Comparison of ENCODE assay signal across 9 mouse cellular contexts in the genomic region with DNA sequence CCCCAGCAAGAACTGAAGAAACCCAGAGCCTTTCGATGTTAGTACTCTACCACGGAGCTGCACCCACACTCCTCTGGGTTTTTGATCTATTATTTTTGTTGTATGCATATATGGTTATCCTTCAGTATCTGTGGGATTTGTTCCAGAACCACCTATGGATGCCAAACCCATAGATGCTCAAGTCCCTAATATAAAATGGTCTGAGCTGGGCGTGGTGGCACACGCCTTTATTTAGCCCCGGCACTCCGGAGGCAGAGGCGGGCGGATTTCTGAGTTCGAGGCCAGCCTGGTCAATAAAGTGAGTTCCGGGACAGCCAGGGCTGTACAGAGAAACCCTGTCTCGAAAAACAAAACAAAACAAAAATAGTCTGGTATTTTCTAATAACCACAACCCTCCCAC. TPM values are rescaled to one million over a fixed set of nuclear protein-coding genes. Genes with fewer than 3 reads are reported as not detected.
DNase-seq lines count a peak whose midpoint lies in the region; ATAC-seq and TF ChIP-seq lines count a peak whose summit lies in the region.
"Had no signal": no experiment of that assay in that cellular context is flagged by ENCODE, and none has a peak within 500 bp of the region (broad histone marks: within the 10 kb centered on the region; RNA-seq: fewer than 3 reads in every experiment).

No protein-coding gene starts in this region.

- no peak for TF ChIP-seq EP300 in CH12.LX (IDR thresholded peaks at IDR 0.05; ENCODE audit: low read length)
- no peak for TF ChIP-seq EP300 in heart, postnatal 0 days (IDR thresholded peaks at IDR 0.05; ENCODE audit: low read depth)

- peaks cover 64% of the 10 kb centered on the region for H3K4me1 ChIP-seq in erythroblast, embryonic 14.5 days (ENCODE audit: control insufficient read depth)
- peaks cover 9 to 42% of the 10 kb centered on the region in 2 experiments for H3K4me1 ChIP-seq in CH12.LX (ENCODE audit: control insufficient read depth in 1 of 2, insufficient read depth in 2 of 2)
- peaks cover 15% of the 10 kb centered on the region for H3K4me1 ChIP-seq in heart, postnatal 0 days (ENCODE audit: control insufficient read depth, insufficient read depth)
- peaks cover 20% of the 10 kb centered on the region for H3K4me1 ChIP-seq in liver, embryonic 16.5 days (ENCODE audit: control insufficient read depth, low read depth, low read length)

- peak overlapping the region; percentile 97 for H3K4me3 ChIP-seq in erythroblast, embryonic 14.5 days (replicated peaks)
- peak overlapping the region; percentile 39 to 54 (median 43) for H3K4me3 ChIP-seq in CH12.LX (replicated peaks in 1 of 3; ENCODE audit: low read depth in 2 of 3, low read length in 2 of 3, poor library complexity in 1 of 3)
- peak overlapping the region; percentile 79 for H3K4me3 ChIP-seq in heart, postnatal 0 days (ENCODE audit: low read depth, low read length)
- H3K4me3 ChIP-seq in liver, embryonic 16.5 days (ENCODE audit: low read depth, low read length), result peak overlapping the region; percentile 98

- no peaks in the 10 kb centered on the region for H3K9me3 ChIP-seq in erythroblast, embryonic 14.5 days (ENCODE audit: control insufficient read depth, low read length)
- no peaks in the 10 kb centered on the region for H3K9me3 ChIP-seq in CH12.LX (replicated peaks; ENCODE audit: low read length)
- H3K9me3 ChIP-seq in heart, postnatal 0 days (replicated peaks; ENCODE audit: control insufficient read depth, low read length), result no peaks in the 10 kb centered on the region
- H3K9me3 ChIP-seq in liver, embryonic 16.5 days (replicated peaks; ENCODE audit: control insufficient read depth, low read length), result no peaks in the 10 kb centered on the region

- no peak for TF ChIP-seq CTCF in CH12.LX (conservative IDR thresholded peaks at IDR 0.05 in 1 of 2, IDR thresholded peaks at IDR 0.05 in 1 of 2; ENCODE audit: low read depth in 2 of 2, low read length in 2 of 2)
- no peak for TF ChIP-seq CTCF in heart, postnatal 0 days (IDR thresholded peaks at IDR 0.05; ENCODE audit: low read depth)

- TF ChIP-seq POLR2A in CH12.LX (IDR thresholded peaks at IDR 0.05; ENCODE audit: low read depth, low read length), result no peak

- peak overlapping the region; percentile 92 for H3K9ac ChIP-seq in CH12.LX (ENCODE audit: insufficient read depth, low read depth)
- peak overlapping the region; percentile 47; the same call in 1 of the 2 replicates for H3K9ac ChIP-seq in heart, postnatal 0 days (replicated peaks; ENCODE audit: low read depth, low read length)
- H3K9ac ChIP-seq in liver, embryonic 16.5 days (ENCODE audit: low read depth, low read length), result peak overlapping the region; percentile 63

- 47% methylated on average over 11 of the region's 11 CpGs for WGBS in heart, postnatal 0 days
- WGBS in liver, embryonic 16.5 days (ENCODE audit: insufficient replicate concordance), result 31% methylated on average over 11 of the region's 11 CpGs

- peaks cover 23% of the 10 kb centered on the region for H3K79me2 ChIP-seq in CH12.LX (replicated peaks; ENCODE audit: control insufficient read depth, extremely low read depth, insufficient read depth, poor library complexity, severe bottlenecking)

- peaks cover 85% of the 10 kb centered on the region for H3K36me3 ChIP-seq in erythroblast, embryonic 14.5 days (ENCODE audit: control insufficient read depth)
- peaks cover 49 to 58% of the 10 kb centered on the region in 2 experiments for H3K36me3 ChIP-seq in CH12.LX (replicated peaks in 1 of 2; ENCODE audit: control insufficient read depth in 1 of 2, insufficient read depth in 1 of 2, low read length in 1 of 2)
- peaks cover 49% of the 10 kb centered on the region for H3K36me3 ChIP-seq in heart, postnatal 0 days (replicated peaks; ENCODE audit: control insufficient read depth, insufficient read depth, low read length)
- peaks cover 48% of the 10 kb centered on the region for H3K36me3 ChIP-seq in liver, embryonic 16.5 days (ENCODE audit: control insufficient read depth, insufficient read depth)

- no peak for TF ChIP-seq RAD21 in CH12.LX (IDR thresholded peaks at IDR 0.05; ENCODE audit: low read depth, low read length)

- ATAC-seq in erythroblast, adult 5-6 weeks (replicated peaks; ENCODE audit: low FRiP score, poor library complexity, severe bottlenecking), result no peak
- no peak for ATAC-seq in heart, postnatal 0 days (ENCODE audit: insufficient read depth, low read depth)
- no peak for ATAC-seq in liver, embryonic 16.5 days (ENCODE audit: low read depth)

- in situ Hi-C loops in CH12.LX (cut with MboI; ENCODE audit: low pct_ligation_motif_present, low pct_unique_long_range_greater_than_20kb, low sequenced_read_pairs), result no loop called here

- dilution Hi-C loops in CH12.LX (cut with MboI; ENCODE audit: extremely low pct_ligation_motif_present, extremely low pct_unique_long_range_greater_than_20kb, low sequenced_read_pairs), result no loop called here

- peak overlapping the region; percentile 57; the same call in 1 of the 2 replicates for H3K27ac ChIP-seq in CH12.LX (ENCODE audit: insufficient read depth, low read depth)
- H3K27ac ChIP-seq in heart, postnatal 0 days (ENCODE audit: low read depth), result peak overlapping the region; percentile 79
- peak overlapping the region; percentile 71 for H3K27ac ChIP-seq in liver, embryonic 16.5 days (ENCODE audit: low read length)

- H3K4me2 ChIP-seq in CH12.LX (ENCODE audit: insufficient read depth, low read depth, poor library complexity, severe bottlenecking), result peak overlapping the region; percentile 80
- H3K4me2 ChIP-seq in heart, postnatal 0 days (ENCODE audit: low read depth, low read length), result peak overlapping the region; percentile 61
- peak overlapping the region; percentile 84 for H3K4me2 ChIP-seq in liver, embryonic 16.5 days (ENCODE audit: low read depth, low read length)

- no peaks in the 10 kb centered on the region for H3K27me3 ChIP-seq in erythroblast, embryonic 14.5 days (ENCODE audit: control insufficient read depth)
- H3K27me3 ChIP-seq in CH12.LX (replicated peaks), result no peaks in the 10 kb centered on the region
- H3K27me3 ChIP-seq in heart, postnatal 0 days (ENCODE audit: control insufficient read depth, insufficient read depth, low read length), result no peaks in the 10 kb centered on the region
- H3K27me3 ChIP-seq in liver, embryonic 16.5 days (ENCODE audit: control insufficient read depth, insufficient read depth, low read depth, low read length), result no peaks in the 10 kb centered on the region

- DNase-seq in CH12.LX (ENCODE audit: extremely low read depth), result no peak
- DNase-seq in heart, postnatal 0 days (ENCODE audit: low spot score), result no peak
- no peak for DNase-seq in frontal cortex, postnatal 36 days (ENCODE audit: low spot score in 2 of 2)
- no peak for DNase-seq in spleen, postnatal 4 days (ENCODE audit: low spot score in 2 of 2)
- DNase-seq in cerebellum, postnatal 25 days, result no peak

RNA-seq across cellular contexts. Expression of gene Rpsa, which starts 0.6 kb away (rescaled TPM):
- polyA plus RNA-seq in erythroblast, embryonic 14.5 days (2012), result 245 and 656 TPM in 2 replicates
- 532 and 535 TPM in 2 replicates for total RNA-seq in erythroblast, adult 5-6 weeks (2015; ENCODE audit: low replicate concordance)
- 872 and 875 TPM in 2 replicates for total RNA-seq in erythroblast, adult 5-6 weeks (2017; ENCODE audit: low replicate concordance)
- 3,568 and 3,991 TPM in 2 replicates for total RNA-seq in CH12.LX (2012; rRNA removed)
- 4,012 and 4,053 TPM in 2 replicates for total RNA-seq in CH12.LX (2014; rRNA removed)
- polyA plus RNA-seq in CH12.LX (2012; ENCODE audit: insufficient read length, low read depth), result 3,250 and 3,563 TPM in 2 replicates
- total RNA-seq in heart, postnatal 0 days (2014; rRNA removed; ENCODE audit: low replicate concordance), result 1,454 and 1,728 TPM in 2 replicates
- 572 and 602 TPM in 2 replicates for polyA plus RNA-seq in heart, postnatal 0 days (2015; fragmentation: Nextera tagmentation; extraction: Ambion mirVana)
- polyA plus RNA-seq in liver, embryonic 16.5 days (2015; fragmentation: Nextera tagmentation; extraction: Ambion mirVana), result 727 and 769 TPM in 2 replicates

RNA-seq across cellular contexts. Expression of gene Slc25a38, which starts 16.7 kb away (rescaled TPM):
- 22.5 and 36.0 TPM in 2 replicates for polyA plus RNA-seq in erythroblast, embryonic 14.5 days (2012)
- total RNA-seq in erythroblast, adult 5-6 weeks (2015; ENCODE audit: low replicate concordance), result 79.7 and 177 TPM in 2 replicates
- total RNA-seq in erythroblast, adult 5-6 weeks (2017; ENCODE audit: low replicate concordance), result 230 and 266 TPM in 2 replicates
- total RNA-seq in CH12.LX (2012; rRNA removed) (20.3 and 25.3 TPM in 2 replicates), CH12.LX (2014; rRNA removed) (22.3 and 24.3 TPM in 2 replicates)
- polyA plus RNA-seq in CH12.LX (2012; ENCODE audit: insufficient read length, low read depth), result 24.4 and 26.1 TPM in 2 replicates
- total RNA-seq in heart, postnatal 0 days (2014; rRNA removed; ENCODE audit: low replicate concordance), result 16.8 and 24.5 TPM in 2 replicates
- 11.3 and 13.4 TPM in 2 replicates for polyA plus RNA-seq in heart, postnatal 0 days (2015; fragmentation: Nextera tagmentation; extraction: Ambion mirVana)
- 113 and 118 TPM in 2 replicates for polyA plus RNA-seq in liver, embryonic 16.5 days (2015; fragmentation: Nextera tagmentation; extraction: Ambion mirVana)

RNA-seq across cellular contexts. Expression of gene Mobp, which starts 22.6 kb away (rescaled TPM):
- polyA plus RNA-seq in erythroblast, embryonic 14.5 days (2012), result 0.03 TPM in 1 of 2 replicates, not detected in the other
- total RNA-seq in erythroblast, adult 5-6 weeks (2015; ENCODE audit: low replicate concordance), result not detected in 2 replicates
- not detected in 2 replicates for total RNA-seq in erythroblast, adult 5-6 weeks (2017; ENCODE audit: low replicate concordance)
- not detected in 2 replicates for total RNA-seq in CH12.LX (2012; rRNA removed)
- not detected in 2 replicates for total RNA-seq in CH12.LX (2014; rRNA removed)
- 0.17 TPM in 1 of 2 replicates, not detected in the other for polyA plus RNA-seq in CH12.LX (2012; ENCODE audit: insufficient read length, low read depth)
- not detected in 2 replicates for total RNA-seq in heart, postnatal 0 days (2014; rRNA removed; ENCODE audit: low replicate concordance)
- 0.04 and 0.07 TPM in 2 replicates for polyA plus RNA-seq in heart, postnatal 0 days (2015; fragmentation: Nextera tagmentation; extraction: Ambion mirVana)
- polyA plus RNA-seq in liver, embryonic 16.5 days (2015; fragmentation: Nextera tagmentation; extraction: Ambion mirVana), result not detected in 2 replicates
- polyA plus RNA-seq: large intestine, adult 2 months had no signal

RNA-seq across cellular contexts. Expression of gene Ccr8, which starts 35.0 kb away (rescaled TPM):
- not detected in 2 replicates for polyA plus RNA-seq in erythroblast, embryonic 14.5 days (2012)
- total RNA-seq in erythroblast, adult 5-6 weeks (2015; ENCODE audit: low replicate concordance), result not detected in 2 replicates
- not detected in 2 replicates for total RNA-seq in erythroblast, adult 5-6 weeks (2017; ENCODE audit: low replicate concordance)
- total RNA-seq in CH12.LX (2012; rRNA removed), result not detected in 2 replicates
- total RNA-seq in CH12.LX (2014; rRNA removed), result not detected in 2 replicates
- not detected in 2 replicates for polyA plus RNA-seq in CH12.LX (2012; ENCODE audit: insufficient read length, low read depth)
- not detected in 2 replicates for total RNA-seq in heart, postnatal 0 days (2014; rRNA removed; ENCODE audit: low replicate concordance)
- polyA plus RNA-seq in heart, postnatal 0 days (2015; fragmentation: Nextera tagmentation; extraction: Ambion mirVana), result not detected in 2 replicates
- polyA plus RNA-seq in liver, embryonic 16.5 days (2015; fragmentation: Nextera tagmentation; extraction: Ambion mirVana), result 0.07 TPM in 1 of 2 replicates, not detected in the other

RNA-seq across cellular contexts. Expression of gene Cx3cr1, which starts 57.2 kb away (rescaled TPM):
- 0.01 TPM in 2 replicates for polyA plus RNA-seq in erythroblast, embryonic 14.5 days (2012)
- 6.7 and 7.3 TPM in 2 replicates for total RNA-seq in erythroblast, adult 5-6 weeks (2015; ENCODE audit: low replicate concordance)
- 8.8 and 13.7 TPM in 2 replicates for total RNA-seq in erythroblast, adult 5-6 weeks (2017; ENCODE audit: low replicate concordance)
- total RNA-seq in CH12.LX (2012; rRNA removed), result not detected in 2 replicates
- not detected in 2 replicates for total RNA-seq in CH12.LX (2014; rRNA removed)
- polyA plus RNA-seq in CH12.LX (2012; ENCODE audit: insufficient read length, low read depth), result 0.06 and 0.08 TPM in 2 replicates
- total RNA-seq in heart, postnatal 0 days (2014; rRNA removed; ENCODE audit: low replicate concordance), result 1.5 and 5.2 TPM in 2 replicates
- polyA plus RNA-seq in heart, postnatal 0 days (2015; fragmentation: Nextera tagmentation; extraction: Ambion mirVana), result 4.1 and 4.7 TPM in 2 replicates
- polyA plus RNA-seq in liver, embryonic 16.5 days (2015; fragmentation: Nextera tagmentation; extraction: Ambion mirVana), result 3.1 and 3.2 TPM in 2 replicates

Comparison
In these comparisons a context has a peak if more than half of its experiments do, and no peak if none do; other contexts are left out.
1. H3K4me3 ChIP-seq: peak in every context shown above with its lines; median percentile 98 in liver, embryonic 16.5 days; 97 in erythroblast, embryonic 14.5 days; 79 in heart, postnatal 0 days; 43 in CH12.LX.